Mouse (Mus musculus): ENCODE measurements at regions not wholly inside any gene's neighbourhood (a gene's known extent, or its start where the extent isn't known, plus 50 kb on each side); places are given as distances from the start of the nearest gene placed in this dataset.

DNA sequence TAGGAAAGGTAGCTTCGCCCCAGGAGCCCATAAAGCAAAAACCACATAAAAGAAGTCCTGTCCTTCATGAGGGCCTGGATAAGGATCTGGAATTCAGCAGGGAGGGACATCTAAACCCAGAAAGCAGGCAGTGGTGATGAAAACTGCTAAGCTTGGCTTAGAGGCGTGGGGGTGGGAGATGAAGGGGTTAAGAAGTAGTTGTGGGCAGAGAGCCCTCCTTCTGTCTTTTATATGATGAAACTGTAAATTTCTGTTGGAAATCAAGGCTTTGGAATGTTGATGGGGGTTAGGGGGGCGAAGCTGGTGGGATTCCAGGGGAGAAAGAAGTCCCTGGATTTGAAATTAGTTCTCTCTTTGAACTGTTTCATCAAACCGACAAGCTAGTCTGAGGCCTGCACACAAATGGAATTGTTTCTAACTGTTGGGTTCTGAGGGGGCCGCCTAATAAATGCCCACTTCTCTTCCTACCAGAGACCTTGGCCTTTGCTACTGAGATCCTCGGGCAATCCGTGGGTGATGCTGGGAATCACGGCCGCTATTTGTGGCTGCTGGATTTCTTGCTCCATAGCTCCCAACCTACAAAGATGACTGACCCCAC, 192.6 kb downstream of the 1500009L16Rik start:
- H3K4me2 ChIP-seq (ENCODE audit: low read depth): no peak overlapping the region
- H3K9me3 ChIP-seq (ENCODE audit: low read length): 0 out of 2 replicates have a peak, but pooled peaks cover 4% of the 10 kb centered on the region
- TF ChIP-seq CTCF (IDR thresholded peaks at IDR 0.05; ENCODE audit: low read depth): no peak
- ATAC-seq (no peak), DNase-seq (no peak)
- H3K4me3 ChIP-seq (ENCODE audit: low read depth, low read length): no peak overlapping the region
- WGBS: 32% methylated on average over 9 of the region's 9 CpGs
- no peaks in the 10 kb centered on the region for H3K4me1 ChIP-seq (ENCODE audit: insufficient read depth)
- H3K27me3 ChIP-seq (ENCODE audit: insufficient read depth, low read length): no peaks in the 10 kb centered on the region
- no peak overlapping the region for H3K9ac ChIP-seq
- no peak overlapping the region for H3K27ac ChIP-seq (ENCODE audit: low read depth, low read length)
- H3K36me3 ChIP-seq (ENCODE audit: insufficient read depth): no peaks in the 10 kb centered on the region

DNA sequence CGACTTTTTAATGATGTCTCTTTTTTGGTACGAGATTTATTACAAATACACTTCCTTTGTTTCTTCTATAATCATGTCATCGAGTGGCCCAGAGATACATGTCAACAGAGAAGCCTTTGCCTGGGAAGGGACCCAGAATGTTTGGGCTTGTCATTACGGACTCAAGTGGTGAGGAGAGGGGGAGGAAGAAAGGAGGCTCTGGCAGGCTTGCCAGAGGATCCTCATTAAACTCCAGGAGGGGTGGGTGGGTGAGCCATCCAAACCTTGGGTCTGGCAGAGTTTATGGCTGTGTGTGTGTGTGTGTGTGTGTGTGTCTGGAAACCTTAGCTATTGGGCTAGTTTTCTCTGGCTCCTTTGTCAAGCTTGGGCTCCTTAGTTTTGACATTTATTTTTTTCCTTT, 204.3 kb downstream of the 1500009L16Rik start:
- peak; percentile 57 for DNase-seq
- Histone ChIP-seq H3K4me3 (ENCODE audit: low read depth, low read length) (no peak overlapping the region), H3K27ac (ENCODE audit: low read depth, low read length) (no peak overlapping the region), H3K27me3 (ENCODE audit: insufficient read depth, low read length) (no peaks in the 10 kb centered on the region), H3K9me3 (ENCODE audit: low read length) (no peaks in the 10 kb centered on the region), H3K4me2 (ENCODE audit: low read depth) (no peak overlapping the region), H3K9ac (no peak overlapping the region), H3K4me1 (ENCODE audit: insufficient read depth) (peaks cover 3% of the 10 kb centered on the region; the same call in 1 of the 2 replicates), H3K36me3 (ENCODE audit: insufficient read depth) (no peaks in the 10 kb centered on the region)
- ATAC-seq: peak; percentile 71
- WGBS: 32% methylated on average over 4 of the region's 4 CpGs
- no peak for TF ChIP-seq CTCF (IDR thresholded peaks at IDR 0.05; ENCODE audit: low read depth)

DNA sequence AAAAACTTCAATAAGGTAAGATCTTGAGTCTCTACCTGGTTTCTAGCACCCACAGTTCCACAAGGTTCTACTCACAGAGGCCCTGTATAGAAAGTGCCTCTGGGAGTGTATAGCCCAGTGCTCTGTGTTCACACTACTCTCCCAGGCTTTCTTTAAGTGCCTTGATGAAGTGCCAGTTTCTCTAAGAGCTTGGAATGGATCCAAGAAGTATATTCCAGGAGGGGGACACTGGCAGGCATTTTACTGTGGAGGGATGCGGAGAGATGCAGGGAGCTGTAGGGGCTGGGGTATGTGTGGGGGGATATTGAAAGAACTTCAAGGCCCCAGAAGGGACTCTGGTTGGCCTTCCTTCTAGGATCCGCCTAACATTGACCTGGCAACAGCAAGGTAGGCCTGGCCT, 204.9 kb downstream of the 1500009L16Rik start:
- no peak overlapping the region for H3K4me3 ChIP-seq (ENCODE audit: low read depth, low read length)
- H3K9me3 ChIP-seq (ENCODE audit: low read length): no peaks in the 10 kb centered on the region
- WGBS: 49% methylated on average over 2 of the region's 2 CpGs
- H3K9ac ChIP-seq: no peak overlapping the region
- no peaks in the 10 kb centered on the region for H3K27me3 ChIP-seq (ENCODE audit: insufficient read depth, low read length)
- no peak overlapping the region for H3K27ac ChIP-seq (ENCODE audit: low read depth, low read length)
- H3K4me1 ChIP-seq (ENCODE audit: insufficient read depth): peaks cover 3% of the 10 kb centered on the region; the same call in 1 of the 2 replicates
- no peaks in the 10 kb centered on the region for H3K36me3 ChIP-seq (ENCODE audit: insufficient read depth)
- DNase-seq (peak; percentile 34), ATAC-seq (no peak)
- no peak overlapping the region for H3K4me2 ChIP-seq (ENCODE audit: low read depth)
- TF ChIP-seq CTCF (IDR thresholded peaks at IDR 0.05; ENCODE audit: low read depth): no peak

DNA sequence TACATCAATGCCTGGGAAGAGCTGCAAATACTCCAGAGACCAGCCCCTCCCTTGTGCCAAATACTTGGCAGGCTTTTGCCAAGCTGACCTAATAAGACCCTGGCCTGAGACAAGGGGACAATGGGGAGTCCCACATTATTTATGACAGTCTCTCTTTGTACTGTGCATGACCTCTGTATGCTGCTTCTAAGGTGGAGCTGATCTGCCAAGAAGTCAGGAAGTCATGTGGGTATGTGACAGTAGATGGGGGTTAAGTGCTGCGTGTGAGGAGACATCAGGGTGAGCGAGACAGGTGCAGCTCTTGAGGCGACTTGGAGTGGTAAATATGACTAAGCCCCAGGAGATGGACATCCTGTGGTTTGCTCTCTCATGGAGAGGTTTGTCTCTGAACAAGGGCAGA, 209.1 kb downstream of the 1500009L16Rik start:
- Histone ChIP-seq H3K4me2 (ENCODE audit: low read depth) (no peak overlapping the region), H3K4me3 (ENCODE audit: low read depth, low read length) (no peak overlapping the region), H3K4me1 (ENCODE audit: insufficient read depth) (peaks cover 3% of the 10 kb centered on the region; the same call in 1 of the 2 replicates), H3K9ac (no peak overlapping the region), H3K9me3 (ENCODE audit: low read length) (no peaks in the 10 kb centered on the region), H3K27ac (ENCODE audit: low read depth, low read length) (no peak overlapping the region), H3K36me3 (ENCODE audit: insufficient read depth) (no peaks in the 10 kb centered on the region), H3K27me3 (ENCODE audit: insufficient read depth, low read length) (no peaks in the 10 kb centered on the region)
- no peak for TF ChIP-seq CTCF (IDR thresholded peaks at IDR 0.05; ENCODE audit: low read depth)
- WGBS: 78% methylated on average over 3 of the region's 3 CpGs
- ATAC-seq (no peak), DNase-seq (no peak)

DNA sequence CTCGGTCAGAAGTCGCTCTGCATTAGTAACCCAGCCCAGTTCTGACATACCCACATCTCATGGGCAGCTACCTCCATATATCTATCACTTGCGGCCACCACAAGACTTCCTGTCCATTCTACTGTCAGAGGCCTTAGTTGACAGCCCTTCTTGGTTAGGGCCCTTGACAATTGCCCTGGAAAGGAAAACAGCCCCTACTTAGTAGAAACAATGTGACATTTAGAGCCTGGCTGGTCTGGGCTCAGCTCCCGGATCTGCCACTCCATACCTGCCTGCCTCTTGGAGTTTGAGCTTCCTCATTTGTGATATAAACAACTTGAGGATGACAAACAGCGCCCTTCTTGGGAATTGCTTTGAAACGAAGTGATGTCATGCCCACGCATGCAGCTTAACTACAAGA, 210.5 kb downstream of the 1500009L16Rik start:
- DNase-seq: no peak
- Histone ChIP-seq H3K9me3 (ENCODE audit: low read length) (no peaks in the 10 kb centered on the region), H3K4me1 (ENCODE audit: insufficient read depth) (peaks cover 3% of the 10 kb centered on the region; the same call in 1 of the 2 replicates), H3K4me2 (ENCODE audit: low read depth) (no peak overlapping the region), H3K27me3 (ENCODE audit: insufficient read depth, low read length) (no peaks in the 10 kb centered on the region), H3K4me3 (ENCODE audit: low read depth, low read length) (no peak overlapping the region), H3K9ac (no peak overlapping the region), H3K36me3 (ENCODE audit: insufficient read depth) (no peaks in the 10 kb centered on the region), H3K27ac (ENCODE audit: low read depth, low read length) (no peak overlapping the region)
- 93% methylated on average over 7 of the region's 7 CpGs for WGBS
- TF ChIP-seq CTCF (IDR thresholded peaks at IDR 0.05; ENCODE audit: low read depth): no peak
- no peak for ATAC-seq

DNA sequence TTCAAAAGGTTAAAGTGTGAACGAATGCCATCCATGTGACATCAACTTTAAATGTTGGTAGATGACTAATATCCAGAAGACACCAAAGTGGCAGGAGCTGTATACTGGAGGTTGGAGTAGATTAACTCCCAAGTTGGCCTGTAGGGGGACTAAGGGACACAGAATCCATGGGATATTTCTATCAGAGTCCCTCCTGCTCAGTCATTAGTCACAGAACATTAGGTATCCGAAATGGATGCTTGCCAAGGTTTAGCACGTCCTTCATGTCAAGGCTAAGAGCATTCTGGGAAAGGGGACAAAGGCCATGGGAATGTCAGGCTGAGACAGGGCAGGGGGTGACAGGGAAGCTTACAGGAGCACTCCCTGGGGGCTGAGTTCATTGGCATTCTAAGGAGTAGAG, 211.8 kb downstream of the 1500009L16Rik start:
- Histone ChIP-seq H3K27ac (ENCODE audit: low read depth, low read length) (no peak overlapping the region), H3K36me3 (ENCODE audit: insufficient read depth) (no peaks in the 10 kb centered on the region), H3K9me3 (ENCODE audit: low read length) (no peaks in the 10 kb centered on the region), H3K27me3 (ENCODE audit: insufficient read depth, low read length) (no peaks in the 10 kb centered on the region), H3K9ac (no peak overlapping the region), H3K4me1 (ENCODE audit: insufficient read depth) (peaks cover 3% of the 10 kb centered on the region; the same call in 1 of the 2 replicates), H3K4me2 (ENCODE audit: low read depth) (no peak overlapping the region), H3K4me3 (ENCODE audit: low read depth, low read length) (no peak overlapping the region)
- ATAC-seq (no peak), DNase-seq (no peak)
- peak; percentile 12; the same call in 1 of the 2 replicates for TF ChIP-seq CTCF (IDR thresholded peaks at IDR 0.05; ENCODE audit: low read depth)
- WGBS: 60% methylated on average over 3 of the region's 3 CpGs

DNA sequence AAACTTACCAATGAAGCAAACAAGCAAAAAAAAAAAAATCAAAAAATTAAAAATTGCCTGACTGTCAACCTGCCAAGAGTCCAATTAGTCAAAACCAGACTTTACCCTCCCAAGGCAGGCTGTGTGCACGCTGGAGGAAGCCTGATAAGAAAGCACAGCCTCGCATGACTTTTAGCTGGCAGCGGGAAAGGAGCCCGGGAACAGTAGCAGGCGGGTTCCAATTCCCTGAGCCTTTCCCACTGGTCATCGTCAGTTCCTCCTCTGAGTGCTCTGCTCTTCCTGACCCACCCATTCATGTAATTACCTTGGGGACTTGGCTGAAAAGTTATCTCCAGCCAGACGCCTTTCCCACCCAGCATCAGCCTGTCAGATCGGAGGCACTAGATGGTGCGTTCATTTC, 214.5 kb downstream of the 1500009L16Rik start:
- DNase-seq (no peak), ATAC-seq (no peak)
- Histone ChIP-seq H3K4me1 (ENCODE audit: insufficient read depth) (no peaks in the 10 kb centered on the region), H3K4me2 (ENCODE audit: low read depth) (no peak overlapping the region), H3K9ac (no peak overlapping the region), H3K27ac (ENCODE audit: low read depth, low read length) (no peak overlapping the region), H3K4me3 (ENCODE audit: low read depth, low read length) (no peak overlapping the region), H3K27me3 (ENCODE audit: insufficient read depth, low read length) (no peaks in the 10 kb centered on the region), H3K36me3 (ENCODE audit: insufficient read depth) (no peaks in the 10 kb centered on the region), H3K9me3 (ENCODE audit: low read length) (no peaks in the 10 kb centered on the region)
- TF ChIP-seq CTCF (IDR thresholded peaks at IDR 0.05; ENCODE audit: low read depth): no peak
- 72% methylated on average over 9 of the region's 9 CpGs for WGBS

Measured in forebrain, postnatal 0 days (tissue).